8 mouse cellular contexts compared by ENCODE assay signal in the genomic region with DNA sequence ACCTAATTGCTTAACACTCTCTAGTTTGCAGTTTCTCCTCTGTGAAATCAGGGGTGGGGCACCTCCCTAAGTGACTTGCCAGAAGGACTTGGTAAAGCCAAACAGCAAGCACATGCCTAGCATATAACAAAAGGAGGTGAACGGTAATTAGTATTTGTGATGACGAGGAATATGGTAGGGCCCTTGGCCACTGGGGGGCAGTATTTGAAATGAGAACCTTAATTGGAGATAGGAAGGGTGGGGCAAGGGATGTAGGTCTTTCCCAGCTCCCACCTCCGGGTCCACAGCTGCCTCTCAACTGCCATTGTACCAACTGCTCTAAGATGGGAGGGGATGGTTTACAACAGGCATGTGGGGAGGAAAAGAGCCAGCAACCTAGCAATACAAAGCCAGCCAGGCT. TPM values are rescaled to one million over a fixed set of nuclear protein-coding genes. Genes with fewer than 3 reads are reported as not detected.
A peak's percentile ranks its signal among the peaks of the same experiment; 100 is the strongest.
DNase-seq lines count a peak whose midpoint lies in the region; ATAC-seq and TF ChIP-seq lines count a peak whose summit lies in the region.

No protein-coding gene starts in this region.

- peak; percentile 11 for DNase-seq in ovary, postnatal 14 days (ENCODE audit: low spot score)
- no peak for DNase-seq in ovary, adult 18-20 months (ENCODE audit: low spot score)
- peak; percentile 86 for DNase-seq in ZHBTc4 (ENCODE audit: low read depth, low spot score)
- DNase-seq in heart, postnatal 10 days = peak; percentile 68 to 73
- peak; percentile 26 to 33 for DNase-seq in left cerebral cortex, adult 2 months (ENCODE audit: extremely low spot score in 1 of 2, low spot score in 2 of 2)
- peak; percentile 6 for DNase-seq in naive thymus-derived CD4-positive, alpha-beta T cell, adult 2 months (ENCODE audit: low read depth)

- intact Hi-C loops in heart, postnatal 10 days (cut with DNase I) = loop anchor here (2.0 kb wide), 1 partner anchor 71 kb away; no protein-coding TSS in a partner anchor
- intact Hi-C loops in left cerebral cortex, adult 2 months (cut with DNase I) = loop anchor here (2.0 kb wide), 2 partner anchors 71 to 107 kb away; no protein-coding TSS in a partner anchor

- H3K27ac ChIP-seq in left cerebral cortex, adult 2 months = no peak overlapping the region

- TF ChIP-seq CTCF in left cerebral cortex, adult 2 months (IDR thresholded peaks at IDR 0.05) = peak; percentile 64

- peak; percentile 54; the same call in 1 of the 2 replicates for ATAC-seq in common myeloid progenitor, adult 5-6 weeks (replicated peaks; ENCODE audit: low read depth, poor library complexity, severe bottlenecking)
- no peak for ATAC-seq in megakaryocyte, adult 5-6 weeks (ENCODE audit: poor library complexity, severe bottlenecking)

- H3K4me3 ChIP-seq in left cerebral cortex, adult 2 months = no peak overlapping the region

RNA-seq across cellular contexts. Expression of gene Pirt, which starts 2.5 kb away (rescaled TPM):
- not detected in 2 replicates for total RNA-seq in common myeloid progenitor, adult 5-6 weeks (2017)
- total RNA-seq in heart, postnatal 10 days (2021) = 10 to 100 TPM; 23.7 to 29.9 TPM
- under 1 TPM; 0.16 to 0.23 TPM for total RNA-seq in left cerebral cortex, adult 2 months (2021)
- not detected in 2 replicates for total RNA-seq in megakaryocyte, adult 5-6 weeks (2015)
- total RNA-seq in megakaryocyte, adult 5-6 weeks (2017) = not detected in 2 replicates

RNA-seq across cellular contexts. Expression of gene Tmem238l, which starts 42.2 kb away (rescaled TPM):
- total RNA-seq in common myeloid progenitor, adult 5-6 weeks (2017) = not detected in 2 replicates
- total RNA-seq in heart, postnatal 10 days (2021) = under 1 TPM; 0.34 to 0.55 TPM
- total RNA-seq in left cerebral cortex, adult 2 months (2021) = not detected
- not detected in 2 replicates for total RNA-seq in megakaryocyte, adult 5-6 weeks (2015)
- not detected in 2 replicates for total RNA-seq in megakaryocyte, adult 5-6 weeks (2017)

Comparison
In these comparisons a context has a peak if more than half of its experiments do, and no peak if none do; other contexts are left out.
1. RNA of gene Pirt, which starts 2.5 kb away (total RNA-seq): 23.7 to 29.9 TPM in heart, postnatal 10 days; 0.16 to 0.23 TPM in left cerebral cortex, adult 2 months, not detected in common myeloid progenitor, adult 5-6 weeks and not detected in megakaryocyte, adult 5-6 weeks; every median in the first group is over 10 times any median in the second.